In genomic region chr11:44815991-44816390, GRCm38 (mm10) we compare ENCODE assay signal across 34 mouse cellular contexts.
"Had no signal": no experiment of that assay in that cellular context is flagged by ENCODE, and none has a peak within 500 bp of the region (broad histone marks: within the 10 kb centered on the region; RNA-seq: fewer than 3 reads in every experiment).

No protein-coding gene starts in this region.

- H3K9ac ChIP-seq: heart, embryonic 12.5 days; heart, embryonic 13.5 days; heart, embryonic 15.5 days; hindbrain, embryonic 12.5 days; hindbrain, embryonic 13.5 days; hindbrain, embryonic 14.5 days; hindbrain, embryonic 15.5 days; intestine, embryonic 15.5 days; kidney, embryonic 15.5 days had no signal

- H3K27me3 ChIP-seq: heart, embryonic 12.5 days; heart, embryonic 13.5 days; heart, embryonic 15.5 days; hindbrain, embryonic 12.5 days; hindbrain, embryonic 13.5 days; hindbrain, embryonic 15.5 days; intestine, embryonic 15.5 days; kidney, embryonic 15.5 days had no signal

- H3K36me3 ChIP-seq: heart, embryonic 10.5 days; heart, embryonic 12.5 days; heart, embryonic 13.5 days; heart, embryonic 15.5 days; hindbrain, embryonic 10.5 days; hindbrain, embryonic 12.5 days; hindbrain, embryonic 13.5 days; hindbrain, embryonic 15.5 days; intestine, embryonic 15.5 days; kidney, embryonic 15.5 days had no signal

- H3K27ac ChIP-seq: heart, embryonic 10.5 days; heart, embryonic 13.5 days; heart, embryonic 15.5 days; hindbrain, embryonic 10.5 days; hindbrain, embryonic 12.5 days; hindbrain, embryonic 14.5 days; hindbrain, embryonic 15.5 days; intestine, embryonic 15.5 days; kidney, embryonic 15.5 days; kidney, postnatal 0 days; layer of hippocampus, adult 2 months had no signal

- H3K4me1 ChIP-seq: heart, embryonic 10.5 days; heart, embryonic 12.5 days; heart, embryonic 13.5 days; heart, embryonic 15.5 days; hindbrain, embryonic 10.5 days; intestine, embryonic 15.5 days had no signal

- H3K4me2 ChIP-seq: heart, embryonic 11.5 days; heart, embryonic 12.5 days; heart, embryonic 13.5 days; heart, embryonic 15.5 days; hindbrain, embryonic 12.5 days; hindbrain, embryonic 13.5 days; hindbrain, embryonic 14.5 days; hindbrain, embryonic 15.5 days; intestine, embryonic 15.5 days; kidney, embryonic 15.5 days had no signal

- DNase-seq: heart, postnatal 10 days; heart, postnatal 14 days; heart, postnatal 36 days; heart, postnatal 4 days; kidney, adult 11 months; kidney, adult 18-20 months; kidney, adult 2 months; kidney, adult 8-10 months; kidney, adult 9 months; kidney, postnatal 10 days; kidney, postnatal 14 days; kidney, postnatal 25 days; kidney, postnatal 36 days; kidney, postnatal 4 days; layer of hippocampus, adult 9-11 months; layer of hippocampus, postnatal 36 days had no signal

- ATAC-seq: hindbrain, embryonic 16.5 days; inflammation-experienced regulatory T-cells, adult 6 months; intestine, embryonic 15.5 days; intestine, embryonic 16.5 days; intestine, postnatal 0 days had no signal

- H3K4me3 ChIP-seq: heart, embryonic 10.5 days; heart, embryonic 12.5 days; heart, embryonic 13.5 days; heart, embryonic 15.5 days; hindbrain, embryonic 10.5 days; hindbrain, embryonic 12.5 days; hindbrain, embryonic 13.5 days; hindbrain, embryonic 15.5 days; intestine, embryonic 15.5 days; kidney, embryonic 15.5 days; layer of hippocampus, adult 2 months had no signal

- H3K9me3 ChIP-seq: heart, embryonic 10.5 days; heart, embryonic 12.5 days; heart, embryonic 13.5 days; heart, embryonic 15.5 days; hindbrain, embryonic 10.5 days; hindbrain, embryonic 12.5 days; hindbrain, embryonic 13.5 days; hindbrain, embryonic 15.5 days; intestine, embryonic 15.5 days; kidney, embryonic 15.5 days had no signal
